Mouse (Mus musculus): ENCODE data around the gene Dact1.

GRCm38 (mm10) chr12:71275906-71276595, 33.6 kb upstream of the Dact1 start:
- TF ChIP-seq CTCF (IDR thresholded peaks at IDR 0.05; ENCODE audit: low read depth, low read length) (no peak), GATA2 (IDR thresholded peaks at IDR 0.05; ENCODE audit: borderline replicate concordance, low read depth, low read length) (no peak)
